Mouse (Mus musculus): ENCODE results near the gene Rad50.

GRCm38 (mm10) chr11:53664091-53664490, 43.0 kb downstream of the Rad50 start:
- no peak for TF ChIP-seq CTCF (IDR thresholded peaks at IDR 0.05; ENCODE audit: extremely low read depth, insufficient read depth, low read length)
- no peak for TF ChIP-seq POLR2A (IDR thresholded peaks at IDR 0.05; ENCODE audit: extremely low read depth, insufficient read depth, low read length)

Data from cortical plate, adult 2 months (tissue).